Mouse (Mus musculus) layer of hippocampus, adult 9-10 months (tissue): ENCODE results near the gene Ucma.

Source experiments
- DNase-seq: peaks from one replicate; pipeline ENCODE4 v3.0.0; 2022; ENCODE audit warnings: low spot score

The Ucma gene

GRCm38 (mm10) chr2:5001266-5001665 is 25.3 kb downstream of the Ucma start:
- no peak for DNase-seq

- DNase-seq: no peak
Measured at GRCm38 (mm10) chr2:5007107-5007506, 31.2 kb downstream of the Ucma start.

GRCm38 (mm10) chr2:5011898-5012490 is 36.1 kb downstream of the Ucma start:
- no peak for DNase-seq

- peak; percentile 85 for DNase-seq
Measured at GRCm38 (mm10) chr2:5012491-5013324, 36.8 kb downstream of the Ucma start, which contains the start of gene Mcm10. Gene Mcm10, minus strand, starts transcription at chr2:5012791.

GRCm38 (mm10) chr2:5014616-5015015 is 38.7 kb downstream of the Ucma start:
- no peak for DNase-seq

GRCm38 (mm10) chr2:5015527-5015926 is 39.6 kb downstream of the Ucma start:
- no peak for DNase-seq

GRCm38 (mm10) chr2:5016922-5017321 is 41.0 kb downstream of the Ucma start:
- no peak for DNase-seq

- DNase-seq: no peak
Measured at GRCm38 (mm10) chr2:5019708-5020107, 43.8 kb downstream of the Ucma start.

- DNase-seq: no peak
Measured at GRCm38 (mm10) chr2:5023275-5023674, 47.4 kb downstream of the Ucma start.

GRCm38 (mm10) chr2:5023699-5024399 is 47.9 kb downstream of the Ucma start:
- no peak for DNase-seq

- no peak for DNase-seq
Measured at GRCm38 (mm10) chr2:5025162-5025733, 49.3 kb downstream of the Ucma start.

- DNase-seq: no peak
Measured at GRCm38 (mm10) chr2:5027057-5027456, 51.1 kb downstream of the Ucma start.

- no peak for DNase-seq
Measured at GRCm38 (mm10) chr2:5028047-5028446, 52.1 kb downstream of the Ucma start.

- DNase-seq: no peak
Measured at GRCm38 (mm10) chr2:5029808-5030207, 53.9 kb downstream of the Ucma start.

GRCm38 (mm10) chr2:5031215-5031614 is 55.3 kb downstream of the Ucma start:
- no peak for DNase-seq

GRCm38 (mm10) chr2:5032665-5033064 is 56.7 kb downstream of the Ucma start:
- DNase-seq: no peak

GRCm38 (mm10) chr2:5033546-5034420 is 57.9 kb downstream of the Ucma start:
- DNase-seq: no peak

- no peak for DNase-seq
Measured at GRCm38 (mm10) chr2:5034801-5035200, 58.9 kb downstream of the Ucma start.

- no peak for DNase-seq
Measured at GRCm38 (mm10) chr2:5035241-5035640, 59.3 kb downstream of the Ucma start.
